In the genomic region with DNA sequence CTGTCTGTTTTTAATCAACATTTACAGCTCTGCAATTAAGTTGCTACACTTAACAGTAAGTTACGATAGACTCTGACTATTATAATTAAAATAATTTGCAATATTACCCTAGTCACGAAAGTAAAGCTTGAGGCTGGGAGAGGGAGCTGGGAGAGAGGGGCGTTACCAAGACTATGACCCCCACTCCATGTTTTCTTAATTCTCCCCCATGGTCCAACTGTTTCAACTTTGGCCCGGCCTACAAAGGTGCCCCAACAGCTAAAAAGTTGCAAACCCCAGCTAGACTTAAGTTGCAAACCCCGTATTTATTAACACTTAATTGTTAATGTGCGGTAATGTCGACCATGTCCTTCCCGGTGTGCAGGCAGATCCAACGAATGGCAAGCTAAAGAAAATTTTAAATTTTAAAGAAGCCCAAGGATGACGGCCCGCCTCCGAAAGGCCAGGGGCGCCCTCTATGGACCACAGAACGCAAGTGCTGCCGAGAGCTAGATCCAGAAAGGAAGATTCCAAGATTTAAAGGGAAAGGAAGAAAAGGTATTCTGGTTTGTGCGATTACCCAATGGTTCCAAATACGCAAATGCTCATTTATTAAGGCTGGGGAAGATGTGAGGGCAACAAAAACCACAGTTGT, we compare ENCODE assay signal across 8 mouse cellular contexts. TPM values are rescaled to one million over a fixed set of nuclear protein-coding genes. Genes with fewer than 3 reads are reported as not detected.
DNase-seq lines count a peak whose midpoint lies in the region.
"Had no signal": no experiment of that assay in that cellular context is flagged by ENCODE, and none has a peak within 500 bp of the region (broad histone marks: within the 10 kb centered on the region; RNA-seq: fewer than 3 reads in every experiment).

No protein-coding gene starts in this region.

- H3K4me3 ChIP-seq in limb, embryonic 10.5 days, result no peak overlapping the region
- H3K4me3 ChIP-seq: heart, embryonic 15.5 days had no signal

- no peaks in the 10 kb centered on the region for H3K36me3 ChIP-seq in limb, embryonic 10.5 days
- H3K36me3 ChIP-seq: heart, embryonic 15.5 days had no signal

- peaks cover 20% of the 10 kb centered on the region for H3K27me3 ChIP-seq in limb, embryonic 10.5 days (ENCODE audit: low read depth, poor library complexity, severe bottlenecking)

- DNase-seq in layer of hippocampus, adult 18-20 months (ENCODE audit: low spot score in 2 of 2), result peak; percentile 37 to 80
- no peak for DNase-seq in layer of hippocampus, adult 9-10 months (ENCODE audit: low spot score)
- peak; percentile 36 for DNase-seq in Muller cell, postnatal 12 days (ENCODE audit: inconsistent ontology term)
- peak; percentile 64 to 67 for DNase-seq in adrenal gland, postnatal 36 days
- DNase-seq in gastrocnemius, postnatal 10 days, result peak; percentile 78
- DNase-seq in limb, embryonic 10.5 days (ENCODE audit: low spot score), result peak; percentile 71
- peak; percentile 58 for DNase-seq in right cerebral cortex, postnatal 25 days

- H3K27ac ChIP-seq in limb, embryonic 10.5 days, result no peak overlapping the region
- H3K27ac ChIP-seq: heart, embryonic 15.5 days had no signal

- peaks cover 12% of the 10 kb centered on the region for H3K4me1 ChIP-seq in limb, embryonic 10.5 days

- H3K9me3 ChIP-seq in limb, embryonic 10.5 days (replicated peaks), result no peaks in the 10 kb centered on the region
- H3K9me3 ChIP-seq: heart, embryonic 15.5 days had no signal

- 31% methylated on average over 17 of the region's 17 CpGs for WGBS in limb, embryonic 10.5 days

RNA-seq across cellular contexts. Expression of a gene that starts 5.4 kb away (rescaled TPM):
- 1 to 10 TPM; 8.7 to 9.4 TPM for total RNA-seq in layer of hippocampus, adult 18-20 months (2021)
- 10 to 100 TPM; 12.2 to 17.2 TPM for total RNA-seq in adrenal gland, postnatal 36 days (2021)
- 100 to 1,000 TPM; 149 to 184 TPM for total RNA-seq in gastrocnemius, postnatal 10 days (2021)
- 0.30 and 0.55 TPM in 2 replicates for polyA plus RNA-seq in limb, embryonic 10.5 days (2016; fragmentation: Nextera tagmentation; extraction: Ambion mirVana)

Comparison
In these comparisons a context has a peak if more than half of its experiments do, and no peak if none do; other contexts are left out.
1. RNA of a gene that starts 5.4 kb away (total RNA-seq): 149 to 184 TPM in gastrocnemius, postnatal 10 days; 12.2 to 17.2 TPM in adrenal gland, postnatal 36 days and 8.7 to 9.4 TPM in layer of hippocampus, adult 18-20 months; every median in the first group is over 4 times any median in the second.